Mouse (Mus musculus) retina, postnatal 1 day (tissue): ENCODE measurements around the gene Adcy1.

Experiments used
- DNase-seq: peaks from one replicate; pipeline ENCODE4 v3.0.0-alpha.2; 2012

Adcy1 gene

GRCm38 (mm10) chr11:7226810-7227550, 163.7 kb downstream of the Adcy1 start:
- DNase-seq = no peak

- DNase-seq = no peak
These were observed 164.8 kb downstream of the Adcy1 start for GRCm38 (mm10) chr11:7228107-7228506.
